Mouse (Mus musculus): ENCODE measurements around the gene Olfr1131. TPM values are rescaled to one million over a fixed set of nuclear protein-coding genes. Genes with fewer than 3 reads are reported as not detected.
"Not testable (repeated sequence)": the region's sequence is repeated elsewhere in the genome, so short reads cannot be mapped to it uniquely, and the experiment has no call there.

The Olfr1131 gene
- total RNA-seq (2014; rRNA removed) (not detected in 2 replicates), polyA plus RNA-seq (2012; rRNA removed) (not detected in 2 replicates)

DNA sequence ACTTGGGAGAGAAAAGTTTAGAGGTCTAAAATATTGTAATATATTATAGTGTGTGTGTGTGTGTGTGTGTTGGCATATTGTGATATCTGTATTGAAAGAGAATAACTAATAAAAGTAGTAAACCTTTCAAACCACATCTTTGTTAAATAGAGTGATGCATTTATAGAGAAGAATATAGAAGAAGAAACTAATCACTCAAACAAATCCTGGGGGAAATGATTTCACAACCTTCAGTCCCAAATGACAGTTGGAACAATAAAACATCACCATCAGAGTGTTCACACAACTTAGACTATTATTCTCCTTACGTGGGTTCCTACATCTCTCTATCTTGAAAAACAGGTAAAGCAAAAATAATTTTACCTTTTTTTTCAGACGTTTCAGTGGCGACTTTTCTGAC, at the start of gene Olfr1131:
TSS of gene Olfr1131 (plus strand) at position 301 of the 400 bp plus-strand sequence.
- WGBS: 53% methylated on average over 3 of the region's 3 CpGs

DNA sequence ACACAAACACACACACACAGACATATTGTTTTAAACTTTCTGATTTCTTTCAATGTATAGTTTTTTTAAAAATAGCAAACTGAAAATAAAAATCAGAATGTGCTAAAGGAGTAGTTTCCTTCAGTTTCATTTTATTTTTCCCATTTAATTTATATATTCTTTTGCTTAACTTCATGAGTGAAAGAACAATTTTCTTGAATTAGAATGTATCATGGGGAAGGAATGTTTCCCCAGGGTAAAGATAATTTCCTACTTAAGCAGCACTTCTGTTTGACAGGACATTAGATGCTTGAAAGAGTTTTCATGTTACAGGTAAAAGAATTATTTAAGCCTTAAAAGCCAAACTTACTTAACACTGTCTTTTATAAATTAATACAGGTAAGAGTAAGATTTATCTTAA, 21.0 kb upstream of the Olfr1131 start, which contains the start of gene Olfr1130:
TSS of gene Olfr1130 (plus strand) at position 301 of the 400 bp plus-strand sequence.
- H3K27me3 ChIP-seq (ENCODE audit: control insufficient read depth, insufficient read depth, low read length); H3K36me3 ChIP-seq (ENCODE audit: control insufficient read depth, insufficient read depth, low read length); H3K9ac ChIP-seq (ENCODE audit: low read depth, low read length); H3K79me2 ChIP-seq (ENCODE audit: control insufficient read depth, insufficient read depth, low read length); DNase-seq (ENCODE audit: extremely low read depth, low read depth, low spot score); H3K4me3 ChIP-seq (ENCODE audit: insufficient read depth, low read depth, low read length); H3K27ac ChIP-seq (replicated peaks; ENCODE audit: insufficient read depth, low read depth, low read length); H3K4me1 ChIP-seq (ENCODE audit: control insufficient read depth, insufficient read depth, low read length): not testable (repeated sequence)

More for the DNA sequence above, at the start of gene Olfr1131:
- H3K27ac ChIP-seq (replicated peaks; ENCODE audit: insufficient read depth, low read depth, low read length): no peak within 1 kb of the TSS
- H3K4me1 ChIP-seq (ENCODE audit: control insufficient read depth, insufficient read depth, low read length): no peaks in the 10 kb centered on the region
- H3K4me3 ChIP-seq (ENCODE audit: insufficient read depth, low read depth, low read length): no peak within 1 kb of the TSS
- no peak for DNase-seq (ENCODE audit: extremely low read depth, low read depth, low spot score)
- TF ChIP-seq CTCF (IDR thresholded peaks at IDR 0.05; ENCODE audit: low read depth, low read length) (no peak), POLR2A (IDR thresholded peaks at IDR 0.05; ENCODE audit: extremely low read depth, insufficient read depth, low read length) (no peak)
- no peaks in the 10 kb centered on the region for H3K79me2 ChIP-seq (ENCODE audit: control insufficient read depth, insufficient read depth, low read length)
- H3K36me3 ChIP-seq (ENCODE audit: control insufficient read depth, insufficient read depth, low read length): no peaks in the 10 kb centered on the region
- no peak within 1 kb of the TSS for H3K9ac ChIP-seq (ENCODE audit: low read depth, low read length)
- no peaks in the 10 kb centered on the region for H3K27me3 ChIP-seq (ENCODE audit: control insufficient read depth, insufficient read depth, low read length)

DNA sequence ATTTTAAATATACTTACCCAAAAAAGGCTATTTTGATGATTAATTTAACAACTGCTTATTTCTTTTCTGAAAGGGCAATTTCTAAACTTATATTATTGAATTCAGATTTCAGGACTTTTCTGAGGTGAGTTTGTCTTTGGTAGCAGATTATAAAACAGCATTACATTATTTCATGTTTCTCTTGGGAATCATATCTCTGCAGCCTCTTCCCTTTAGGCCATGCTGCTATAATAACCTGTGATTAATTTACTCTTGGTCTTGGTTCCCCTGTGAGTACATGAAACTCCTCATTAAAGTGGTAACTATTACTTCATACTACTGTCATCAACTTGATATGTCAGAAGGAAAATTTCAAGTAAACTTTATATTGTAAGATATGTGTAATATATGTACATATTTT, 10.5 kb downstream of the Olfr1131 start, which contains the start of gene Olfr1132:
TSS of gene Olfr1132 (minus strand) at position 101 of the 400 bp plus-strand sequence.
- no peaks in the 10 kb centered on the region for H3K27me3 ChIP-seq (ENCODE audit: control insufficient read depth, insufficient read depth, low read length)
- no peaks in the 10 kb centered on the region for H3K36me3 ChIP-seq (ENCODE audit: control insufficient read depth, insufficient read depth, low read length)
- TF ChIP-seq POLR2A (IDR thresholded peaks at IDR 0.05; ENCODE audit: extremely low read depth, insufficient read depth, low read length) (no peak), CTCF (IDR thresholded peaks at IDR 0.05; ENCODE audit: low read depth, low read length) (no peak)
- no peaks in the 10 kb centered on the region for H3K4me1 ChIP-seq (ENCODE audit: control insufficient read depth, insufficient read depth, low read length)
- H3K27ac ChIP-seq (replicated peaks; ENCODE audit: insufficient read depth, low read depth, low read length): no peak within 1 kb of the TSS
- DNase-seq (ENCODE audit: extremely low read depth, low read depth, low spot score): no peak
- no peak within 1 kb of the TSS for H3K9ac ChIP-seq (ENCODE audit: low read depth, low read length)
- H3K79me2 ChIP-seq (ENCODE audit: control insufficient read depth, insufficient read depth, low read length): no peaks in the 10 kb centered on the region
- no peak within 1 kb of the TSS for H3K4me3 ChIP-seq (ENCODE audit: insufficient read depth, low read depth, low read length)

DNA sequence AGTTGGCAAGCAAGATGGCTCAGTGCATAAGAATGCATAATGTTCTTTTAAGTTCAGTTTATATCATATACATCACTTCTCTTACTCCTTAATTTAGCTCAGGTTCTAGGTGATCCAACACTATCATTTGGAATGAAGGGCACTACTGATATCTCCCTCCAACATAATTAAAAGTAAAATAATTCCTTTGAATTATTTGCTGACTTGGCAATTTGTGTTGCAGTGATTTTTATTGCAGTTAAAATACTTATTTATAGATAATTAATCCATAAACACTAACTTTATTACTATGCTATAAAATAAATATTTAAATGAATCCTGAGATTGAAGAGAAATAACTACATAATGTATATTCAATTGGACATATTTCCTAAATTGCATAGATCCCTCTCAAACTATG, 15.5 kb downstream of the Olfr1131 start:
- Histone ChIP-seq H3K4me3 (ENCODE audit: insufficient read depth, low read depth, low read length) (no peak overlapping the region), H3K9ac (ENCODE audit: low read depth, low read length) (no peak overlapping the region), H3K36me3 (ENCODE audit: control insufficient read depth, insufficient read depth, low read length) (no peaks in the 10 kb centered on the region), H3K4me1 (ENCODE audit: control insufficient read depth, insufficient read depth, low read length) (no peaks in the 10 kb centered on the region), H3K79me2 (ENCODE audit: control insufficient read depth, insufficient read depth, low read length) (no peaks in the 10 kb centered on the region), H3K27ac (replicated peaks; ENCODE audit: insufficient read depth, low read depth, low read length) (no peak overlapping the region), H3K27me3 (ENCODE audit: control insufficient read depth, insufficient read depth, low read length) (no peaks in the 10 kb centered on the region)
- no peak for DNase-seq (ENCODE audit: extremely low read depth, low read depth, low spot score)
- TF ChIP-seq POLR2A (IDR thresholded peaks at IDR 0.05; ENCODE audit: extremely low read depth, insufficient read depth, low read length): no peak
- TF ChIP-seq CTCF (IDR thresholded peaks at IDR 0.05; ENCODE audit: low read depth, low read length): no peak

DNA sequence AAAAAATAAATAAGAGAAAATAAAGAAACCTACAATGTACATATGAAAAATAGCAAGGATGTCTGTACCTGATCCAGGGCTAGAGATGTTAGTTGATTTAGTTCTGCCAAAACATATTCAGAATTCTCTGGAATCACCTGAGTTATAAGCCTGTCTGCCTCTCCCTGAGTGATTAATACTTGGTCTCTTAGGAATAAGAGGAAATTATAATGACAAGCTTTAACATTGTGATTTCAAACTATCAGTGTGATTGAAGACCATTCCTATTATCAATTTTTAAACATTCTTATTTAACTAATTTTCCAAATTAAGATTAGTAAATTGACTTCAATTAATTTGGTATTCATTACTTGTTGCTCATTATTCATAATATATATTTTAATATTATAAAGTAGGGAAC, 20.4 kb downstream of the Olfr1131 start, which contains the start of gene Olfr1133:
TSS of gene Olfr1133 (minus strand) at position 101 of the 400 bp plus-strand sequence.
- Histone ChIP-seq H3K27me3 (ENCODE audit: control insufficient read depth, insufficient read depth, low read length) (no peaks in the 10 kb centered on the region), H3K4me1 (ENCODE audit: control insufficient read depth, insufficient read depth, low read length) (no peaks in the 10 kb centered on the region), H3K27ac (replicated peaks; ENCODE audit: insufficient read depth, low read depth, low read length) (no peak within 1 kb of the TSS), H3K36me3 (ENCODE audit: control insufficient read depth, insufficient read depth, low read length) (no peaks in the 10 kb centered on the region), H3K9ac (ENCODE audit: low read depth, low read length) (no peak within 1 kb of the TSS), H3K79me2 (ENCODE audit: control insufficient read depth, insufficient read depth, low read length) (no peaks in the 10 kb centered on the region), H3K4me3 (ENCODE audit: insufficient read depth, low read depth, low read length) (no peak within 1 kb of the TSS)
- no peak for DNase-seq (ENCODE audit: extremely low read depth, low read depth, low spot score)
- no peak for TF ChIP-seq CTCF (IDR thresholded peaks at IDR 0.05; ENCODE audit: low read depth, low read length)
- no peak for TF ChIP-seq POLR2A (IDR thresholded peaks at IDR 0.05; ENCODE audit: extremely low read depth, insufficient read depth, low read length)

DNA sequence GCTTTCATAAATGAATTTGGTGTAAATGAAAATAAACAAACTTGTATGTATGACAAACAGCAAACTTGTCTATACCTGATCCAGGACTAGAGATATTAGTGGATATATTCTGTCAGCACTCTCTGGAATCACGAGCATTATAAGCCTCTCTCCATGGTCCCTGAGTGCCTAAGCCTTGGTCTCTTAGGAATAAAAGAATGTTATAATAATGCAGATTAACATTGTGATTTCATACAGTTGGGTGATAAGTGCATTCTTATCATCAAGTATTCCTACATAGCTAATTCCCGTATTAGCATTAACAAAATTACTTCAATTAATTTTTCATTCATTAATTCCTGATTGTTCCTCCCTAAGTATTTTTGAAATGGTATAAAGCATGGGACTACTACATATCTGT, 31.5 kb downstream of the Olfr1131 start, which contains the start of gene Olfr1134:
TSS of gene Olfr1134 (minus strand) at position 101 of the 400 bp plus-strand sequence.
- no peaks in the 10 kb centered on the region for H3K36me3 ChIP-seq (ENCODE audit: control insufficient read depth, insufficient read depth, low read length)
- WGBS: 71% methylated on average over 2 of the region's 2 CpGs
- H3K27ac ChIP-seq (replicated peaks; ENCODE audit: insufficient read depth, low read depth, low read length): no peak within 1 kb of the TSS
- H3K9ac ChIP-seq (ENCODE audit: low read depth, low read length): no peak within 1 kb of the TSS
- H3K27me3 ChIP-seq (ENCODE audit: control insufficient read depth, insufficient read depth, low read length): no peaks in the 10 kb centered on the region
- DNase-seq (ENCODE audit: extremely low read depth, low read depth, low spot score): no peak
- no peaks in the 10 kb centered on the region for H3K4me1 ChIP-seq (ENCODE audit: control insufficient read depth, insufficient read depth, low read length)
- no peak for TF ChIP-seq POLR2A (IDR thresholded peaks at IDR 0.05; ENCODE audit: extremely low read depth, insufficient read depth, low read length)
- no peak for TF ChIP-seq CTCF (IDR thresholded peaks at IDR 0.05; ENCODE audit: low read depth, low read length)
- no peak within 1 kb of the TSS for H3K4me3 ChIP-seq (ENCODE audit: insufficient read depth, low read depth, low read length)
- no peaks in the 10 kb centered on the region for H3K79me2 ChIP-seq (ENCODE audit: control insufficient read depth, insufficient read depth, low read length)

Data from liver, adult 2 months (tissue).